Mouse (Mus musculus) heart, adult 8-10 months (tissue): Measurements from ENCODE around the gene Odf3b. TPM values are rescaled to one million over a fixed set of nuclear protein-coding genes. Genes with fewer than 3 reads are reported as not detected.

Experiments
- DNase-seq: peaks from one replicate; pipeline ENCODE4 v3.0.0; 2022; ENCODE audit warnings: low spot score
- total RNA-seq, 4 experiments: library from RNA; stranded (reverse); gene quantifications; 2 replicates each; pipeline ENCODE4 v1.2.4; 2022

Gene Odf3b
- 1 to 10 TPM in 3 of 4 experiments, under 1 TPM in 1; 0.41 to 2.3 (median 2.2) TPM for total RNA-seq

DNA sequence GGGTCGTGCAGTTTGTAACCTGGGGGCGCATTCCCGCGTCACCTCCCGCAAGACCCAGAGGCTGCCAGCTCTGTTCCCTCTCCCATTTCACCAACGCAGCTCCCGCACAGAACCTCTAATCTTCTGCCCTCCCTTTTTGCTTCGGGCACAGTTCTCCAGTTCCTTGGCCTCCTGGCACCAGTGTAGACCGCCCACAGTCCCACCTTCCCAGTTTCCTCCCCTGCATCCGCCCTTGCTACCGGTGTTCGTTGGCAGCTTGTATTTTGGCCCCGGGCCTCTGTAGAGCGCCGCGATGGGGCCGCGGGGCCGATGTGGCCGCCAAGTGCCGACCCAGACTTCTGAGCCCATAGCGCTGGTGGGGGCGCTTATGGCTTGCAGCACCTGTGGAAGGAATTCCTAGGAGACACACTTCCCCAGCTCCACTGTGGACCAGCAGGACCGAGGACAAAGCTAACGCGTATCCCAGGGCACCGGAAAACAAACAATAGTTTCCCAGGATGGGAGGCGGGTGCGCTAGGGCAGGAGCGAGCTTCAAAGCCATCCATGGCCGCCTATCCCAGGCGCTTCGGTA, at the start of gene Odf3b:
Odf3b (minus strand) TSS at position 452 of the 571 bp plus-strand sequence.
- peak; percentile 71 for DNase-seq

DNA sequence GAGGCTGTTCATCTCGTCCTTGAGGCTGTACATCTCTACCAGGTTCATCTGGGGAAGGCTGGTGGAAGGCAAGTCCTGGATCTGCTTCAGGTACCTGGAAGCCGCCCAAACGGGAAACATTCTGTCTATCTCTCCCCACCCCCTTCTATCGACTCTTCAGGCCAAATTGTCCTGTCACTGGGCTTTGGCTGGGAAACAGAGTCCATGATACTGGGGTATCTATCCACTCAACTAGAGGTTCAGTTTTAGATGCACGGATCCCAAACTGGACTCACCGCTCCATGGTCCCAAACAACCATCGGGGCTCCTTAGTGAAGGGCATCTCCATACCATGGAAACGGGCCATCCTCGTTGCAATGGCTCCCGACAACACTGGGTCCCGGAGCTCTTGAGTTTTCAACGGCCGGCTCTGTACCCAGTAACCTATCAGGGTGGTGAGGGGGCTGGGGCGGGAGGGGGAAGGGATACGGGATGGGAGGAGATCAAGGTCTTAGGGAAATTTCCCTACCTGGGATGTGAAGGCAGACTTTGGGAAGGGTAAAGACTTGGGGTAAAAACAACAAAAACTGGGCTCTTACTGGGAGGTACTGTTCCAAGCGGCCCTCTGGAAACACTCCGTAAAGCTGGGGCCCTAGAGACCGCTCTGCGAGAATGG, 49.2 kb upstream of the Odf3b start:
- no peak for DNase-seq

DNA sequence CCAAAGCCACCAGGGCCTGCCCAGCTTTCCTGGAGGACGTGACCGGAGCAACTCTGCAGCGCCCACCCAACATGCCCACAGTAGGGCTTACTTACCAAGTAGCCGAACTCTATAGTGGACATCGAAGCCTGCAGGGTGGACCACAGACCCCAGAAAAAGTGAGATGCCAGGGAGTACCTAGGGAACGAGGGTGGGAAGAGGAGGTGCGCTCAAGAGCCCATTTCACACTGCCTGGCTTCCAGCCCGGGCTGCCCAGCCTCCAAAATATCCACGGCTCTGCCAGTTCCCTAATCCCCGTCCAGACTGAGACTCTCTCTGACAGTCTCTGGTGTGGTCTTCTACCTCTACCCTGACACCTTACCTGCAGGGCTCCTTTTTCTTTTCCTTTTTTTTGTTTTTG, 47.6 kb upstream of the Odf3b start:
- no peak for DNase-seq

DNA sequence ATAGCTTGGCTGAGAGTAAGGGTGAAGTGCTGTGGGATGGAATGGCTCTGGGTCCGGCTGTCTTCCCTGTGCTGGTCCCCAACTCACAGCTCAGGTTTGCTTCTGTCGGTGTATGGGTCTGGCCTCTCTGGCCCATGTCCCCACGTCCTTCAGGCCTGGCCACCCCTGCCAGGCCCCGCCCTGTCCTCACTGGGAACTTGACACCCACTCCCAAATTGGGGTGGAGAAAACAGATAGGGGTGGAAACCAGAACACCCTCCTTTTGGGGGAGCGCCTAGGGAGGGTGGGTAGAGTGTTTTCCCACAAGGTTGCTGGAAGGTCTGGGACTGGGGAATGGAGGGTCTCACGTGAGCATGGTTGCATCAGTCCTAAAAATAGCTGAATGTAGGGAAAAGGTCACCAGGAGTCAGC, 46.6 kb upstream of the Odf3b start, which contains the start of gene Cpt1b:
Cpt1b (minus strand) TSS at position 153 of the 411 bp plus-strand sequence.
- DNase-seq: peak; percentile 78

DNA sequence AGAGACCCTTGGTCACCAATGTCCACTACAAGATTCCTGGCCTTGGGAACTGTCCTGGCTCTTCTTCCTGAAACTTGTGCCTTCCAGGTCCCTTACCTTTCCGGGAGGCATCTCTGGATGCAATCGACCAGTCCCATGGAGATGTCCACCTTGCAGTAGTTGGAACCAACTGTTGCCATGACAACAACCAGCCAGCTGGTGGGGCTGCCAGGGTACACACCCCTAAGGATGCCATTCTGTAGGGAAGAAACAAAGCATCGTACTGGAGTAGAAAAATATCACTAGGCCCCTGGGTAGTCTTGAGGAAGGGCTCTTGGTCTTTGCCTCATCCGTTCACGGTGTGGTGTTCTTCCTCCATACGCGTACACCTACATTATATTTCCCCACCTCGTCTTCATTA, 45.5 kb upstream of the Odf3b start:
- no peak for DNase-seq

DNA sequence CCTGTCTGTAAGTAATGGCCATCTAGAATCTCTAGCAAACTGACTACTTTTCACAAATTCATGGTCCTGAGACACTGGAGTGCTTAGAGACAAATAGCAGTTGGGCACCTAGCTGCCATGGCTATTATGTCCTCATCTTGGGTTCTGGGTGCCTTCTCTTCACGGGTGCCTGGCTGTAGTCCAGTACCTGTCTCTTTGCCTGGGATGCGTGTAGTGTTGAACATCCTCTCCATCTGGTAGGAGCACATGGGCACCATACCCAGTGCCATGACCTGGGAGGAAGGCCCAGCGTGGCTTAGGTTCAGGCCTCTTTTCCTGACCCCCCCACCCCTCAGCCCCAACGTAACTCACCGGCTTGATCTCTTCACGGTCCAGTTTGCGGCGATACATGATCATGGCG, 42.9 kb upstream of the Odf3b start:
- no peak for DNase-seq

DNA sequence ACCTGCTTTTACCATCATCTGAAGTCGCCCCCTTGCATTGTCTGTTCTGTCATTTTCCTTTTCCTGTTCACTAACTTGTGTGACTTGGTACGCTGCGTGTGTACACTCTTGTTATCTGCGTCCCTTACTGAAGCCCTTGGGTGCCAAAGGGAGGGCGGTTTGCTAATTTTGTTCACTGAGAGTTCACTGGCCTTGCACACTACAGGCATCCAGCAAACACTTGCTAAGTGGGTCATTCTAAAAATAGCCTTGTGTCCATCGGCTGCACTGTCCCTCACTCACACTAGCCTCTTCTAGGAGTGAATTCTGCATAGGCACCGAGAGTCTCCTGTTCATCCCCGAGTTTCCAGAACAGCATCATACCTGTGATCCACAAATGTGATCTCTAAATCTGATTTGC, 36.2 kb upstream of the Odf3b start:
- DNase-seq: no peak

DNA sequence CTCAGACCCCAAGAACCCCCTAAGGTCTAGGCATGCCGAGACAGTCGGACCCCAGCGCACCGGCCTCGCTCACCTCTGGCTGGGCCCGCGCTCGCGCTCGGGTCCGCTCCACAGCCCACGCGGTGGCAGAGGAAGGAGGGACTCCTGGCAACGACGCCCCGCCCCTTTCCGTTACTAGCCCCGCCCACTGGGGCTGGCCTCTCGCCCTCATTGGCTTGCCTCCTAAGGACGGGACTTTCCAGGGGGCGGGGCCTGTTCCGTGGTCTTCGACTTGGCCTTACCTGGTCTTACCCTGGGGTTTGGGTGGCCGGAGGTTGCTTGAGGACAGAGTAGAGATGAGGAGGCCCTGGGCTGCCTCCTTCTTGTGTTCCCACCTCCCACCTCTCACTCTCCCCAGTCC, 31.0 kb upstream of the Odf3b start, which contains the start of gene Syce3:
Syce3 (minus strand) TSS at position 386 of the 400 bp plus-strand sequence.
- no peak for DNase-seq

DNA sequence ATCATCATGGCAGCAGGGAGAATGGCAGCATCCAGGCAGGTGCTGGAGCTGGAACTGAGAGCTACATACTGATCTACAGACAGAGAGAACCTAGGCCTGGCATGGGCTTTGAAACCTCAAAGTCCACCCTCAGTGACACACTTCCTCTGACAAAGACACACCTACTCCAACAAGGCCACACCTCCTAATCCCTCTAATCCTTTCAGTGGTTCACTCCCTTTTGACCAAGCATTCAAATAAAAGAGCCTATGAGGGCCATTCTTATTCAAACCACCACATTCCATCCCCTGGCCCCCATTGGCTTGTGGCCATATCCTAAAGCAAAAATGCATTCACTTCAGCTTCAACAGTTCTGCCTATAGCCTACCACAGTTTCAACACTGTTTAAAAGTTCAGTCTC, 27.6 kb upstream of the Odf3b start:
- no peak for DNase-seq

DNA sequence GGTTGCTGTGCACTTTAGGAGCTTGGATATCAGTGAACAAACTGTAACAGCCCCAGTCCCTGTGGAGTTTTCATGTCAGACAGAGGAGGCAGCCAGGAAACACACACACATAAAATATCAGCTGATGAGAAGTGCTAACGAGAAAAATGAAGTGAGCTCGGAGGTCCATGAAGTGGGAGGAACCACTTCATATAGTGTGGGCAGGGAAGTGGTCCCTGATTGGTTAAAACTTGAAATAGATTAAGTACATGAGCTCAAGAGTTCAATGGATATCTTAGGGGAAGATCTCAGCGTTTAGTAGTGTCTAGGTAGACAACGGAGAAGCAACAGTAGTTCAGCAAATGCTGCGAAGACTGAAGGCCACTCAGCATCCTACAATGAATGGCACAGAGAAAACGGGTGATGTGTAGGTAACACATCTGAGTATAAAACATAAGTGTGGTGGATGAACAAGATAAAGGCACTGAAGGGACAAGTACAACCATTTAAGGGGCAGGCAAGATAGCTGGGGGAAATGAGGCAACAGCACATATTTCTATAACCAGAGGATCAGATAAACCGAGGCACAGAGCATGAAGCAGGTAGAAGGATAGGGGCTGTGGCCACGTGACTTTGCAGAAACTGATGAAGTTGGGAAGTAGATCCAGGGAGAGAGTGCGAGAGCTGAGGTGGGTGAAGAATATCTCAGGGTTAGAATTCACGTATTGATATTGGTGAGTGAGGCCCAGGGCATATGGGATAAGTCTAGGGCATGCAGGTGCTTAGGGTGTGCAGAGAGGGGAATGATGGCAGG, 25.9 kb upstream of the Odf3b start:
- DNase-seq: no peak

DNA sequence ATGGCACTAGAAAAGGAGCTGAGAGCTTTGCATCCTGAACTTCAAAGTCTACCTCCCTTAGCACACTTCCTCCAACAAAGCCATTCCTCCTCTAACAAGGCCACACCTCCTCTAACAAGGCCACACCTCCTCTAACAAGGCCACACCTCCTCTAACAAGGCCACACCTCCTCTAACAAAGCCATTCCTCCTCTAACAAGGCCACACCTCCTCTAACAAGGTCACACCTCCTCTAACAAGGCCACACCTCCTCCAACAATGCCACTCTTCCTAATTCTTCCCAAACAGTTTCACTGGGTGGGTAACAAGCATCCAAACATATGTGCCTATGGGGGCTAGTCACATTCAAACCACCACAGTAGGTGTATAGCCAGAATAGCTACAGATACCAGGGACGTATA, 23.4 kb upstream of the Odf3b start:
- DNase-seq: no peak

DNA sequence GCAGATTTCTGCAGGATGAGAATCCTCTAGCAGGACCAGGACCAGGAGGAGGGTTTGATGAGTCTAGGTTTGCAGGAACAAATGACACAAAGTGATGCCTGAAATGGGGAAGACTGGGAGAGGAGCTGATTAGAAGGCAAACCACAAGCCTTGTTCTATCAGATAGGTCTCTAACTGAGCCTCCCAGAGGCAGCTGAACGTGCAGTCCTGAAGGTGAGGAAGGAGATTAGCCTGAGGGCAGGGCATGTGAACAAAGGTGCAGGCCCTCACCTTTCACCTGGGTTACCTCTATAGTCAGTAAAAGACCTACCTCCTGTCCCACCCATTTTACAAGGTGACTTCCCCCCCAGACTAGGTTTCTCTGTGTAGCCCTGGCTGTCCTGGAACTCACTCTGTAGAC, 20.6 kb upstream of the Odf3b start:
- no peak for DNase-seq

DNA sequence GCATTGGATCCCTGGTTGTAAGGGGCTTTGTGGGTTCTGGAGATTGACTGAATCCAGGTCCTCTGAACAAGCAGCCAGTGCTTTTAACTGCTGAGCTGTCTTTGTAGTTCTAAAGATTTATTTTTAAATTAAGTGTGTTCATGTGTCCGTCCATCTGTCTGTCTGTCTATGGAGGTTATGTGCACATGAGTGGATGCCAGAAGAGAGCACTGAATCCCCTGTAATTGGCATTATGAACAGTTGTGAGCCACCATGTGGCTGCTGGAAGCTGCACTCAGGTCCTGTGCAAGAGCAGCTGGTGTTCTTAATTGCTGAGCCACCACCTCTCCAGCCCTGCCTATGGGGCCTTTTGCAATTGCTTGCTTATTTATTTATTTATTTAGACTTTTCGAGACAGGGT, 19.1 kb upstream of the Odf3b start:
- DNase-seq: no peak

DNA sequence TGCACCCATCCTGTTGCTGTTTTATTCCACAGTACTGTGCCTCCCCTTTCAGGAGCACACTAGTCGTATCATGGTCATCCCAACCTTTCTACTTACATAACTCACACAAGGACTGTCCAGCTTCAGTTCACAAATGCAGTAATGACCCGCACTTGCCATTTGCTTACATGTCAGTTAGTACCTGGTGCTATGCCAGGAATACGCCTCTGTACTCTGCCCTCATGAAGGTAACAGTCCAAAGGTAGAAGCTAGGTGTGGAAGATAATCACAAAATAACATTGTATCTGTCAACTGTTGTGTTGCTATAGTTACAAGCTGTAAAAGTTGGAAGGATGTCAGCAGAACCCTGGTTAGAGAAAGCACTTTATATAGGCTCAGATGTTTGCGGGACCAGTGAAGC, 17.8 kb upstream of the Odf3b start:
- DNase-seq: no peak

DNA sequence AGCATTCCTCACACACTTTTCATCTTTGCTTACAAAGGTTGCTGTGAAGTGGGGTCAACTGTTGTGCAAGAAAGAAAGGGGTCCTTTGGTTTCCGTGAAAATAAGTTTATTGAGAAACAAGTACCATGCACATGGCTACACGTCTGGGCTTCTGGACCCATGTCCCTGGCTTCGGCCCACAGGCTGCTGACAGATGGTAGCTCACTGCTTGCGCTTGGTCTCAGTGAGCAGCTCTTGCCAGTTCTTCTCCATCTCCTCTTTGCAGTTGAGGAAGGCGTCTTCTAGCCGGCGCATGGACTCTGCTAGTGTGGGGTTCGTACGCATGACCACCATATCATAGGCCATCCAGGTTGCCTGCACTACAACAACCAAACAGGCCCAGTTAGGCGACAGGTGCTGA, 11.0 kb upstream of the Odf3b start:
- no peak for DNase-seq

DNA sequence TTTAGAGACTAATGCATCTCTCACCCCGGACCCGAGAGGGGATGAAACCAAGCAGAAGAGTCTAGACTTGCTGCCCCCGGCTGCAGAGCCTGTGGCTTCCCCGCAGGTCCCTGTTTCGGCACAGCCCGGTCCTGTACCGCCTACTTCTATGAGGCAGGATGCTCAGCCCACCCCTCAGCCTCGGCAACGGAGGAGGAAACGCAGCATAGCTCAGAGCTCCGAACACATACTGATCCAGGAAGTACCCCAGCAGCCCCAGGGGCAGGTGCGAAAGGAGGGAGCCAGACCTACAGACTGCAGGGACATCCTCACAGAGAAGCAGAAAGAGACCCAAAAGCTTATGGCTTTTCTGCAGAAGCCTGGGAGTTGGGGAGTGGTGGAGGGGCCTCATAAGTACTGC, 8.0 kb upstream of the Odf3b start:
- no peak for DNase-seq

DNA sequence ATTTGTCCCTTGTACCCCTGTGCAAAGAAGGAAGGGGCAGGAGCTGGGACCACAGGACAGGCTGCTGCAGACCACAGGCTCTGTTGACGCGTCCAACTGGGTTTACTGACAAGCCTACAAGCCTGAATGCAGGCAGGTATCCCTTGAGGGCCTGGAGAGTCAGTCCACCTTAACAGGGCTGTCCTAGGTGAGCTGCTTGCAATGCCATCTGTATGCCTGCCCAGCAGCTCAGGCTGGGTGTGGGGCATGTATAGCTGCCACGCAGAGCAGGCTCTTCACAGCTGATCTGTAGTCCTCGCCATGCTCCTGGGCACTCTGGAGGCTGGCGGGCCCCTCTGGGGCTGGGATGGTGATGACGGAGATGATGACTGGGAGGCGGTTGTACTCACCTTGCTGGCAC, 5.5 kb upstream of the Odf3b start, which contains the start of gene Klhdc7b:
Klhdc7b (plus strand) TSS at position 301 of the 400 bp plus-strand sequence.
- no peak for DNase-seq

DNA sequence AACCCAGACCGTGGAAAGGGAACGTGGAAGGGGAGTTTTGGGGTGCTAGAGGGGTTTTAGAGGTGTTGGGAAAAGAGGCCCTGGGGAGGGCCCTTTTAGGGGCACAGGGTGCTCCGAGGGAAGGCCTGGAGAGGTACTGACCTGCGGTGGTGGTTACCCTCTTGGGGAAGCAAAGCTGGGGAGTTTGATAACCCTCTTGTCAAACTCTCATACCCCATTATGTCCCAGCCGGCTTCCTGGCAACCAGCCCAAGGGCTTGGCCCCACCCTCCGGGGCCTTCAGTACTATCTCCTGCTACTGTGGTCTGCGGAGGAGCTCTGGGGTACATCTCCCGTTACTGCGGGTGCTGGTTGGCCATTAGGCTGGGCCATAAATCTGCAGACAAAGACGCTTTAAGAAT, 347 bp upstream of the Odf3b start:
- no peak for DNase-seq

DNA sequence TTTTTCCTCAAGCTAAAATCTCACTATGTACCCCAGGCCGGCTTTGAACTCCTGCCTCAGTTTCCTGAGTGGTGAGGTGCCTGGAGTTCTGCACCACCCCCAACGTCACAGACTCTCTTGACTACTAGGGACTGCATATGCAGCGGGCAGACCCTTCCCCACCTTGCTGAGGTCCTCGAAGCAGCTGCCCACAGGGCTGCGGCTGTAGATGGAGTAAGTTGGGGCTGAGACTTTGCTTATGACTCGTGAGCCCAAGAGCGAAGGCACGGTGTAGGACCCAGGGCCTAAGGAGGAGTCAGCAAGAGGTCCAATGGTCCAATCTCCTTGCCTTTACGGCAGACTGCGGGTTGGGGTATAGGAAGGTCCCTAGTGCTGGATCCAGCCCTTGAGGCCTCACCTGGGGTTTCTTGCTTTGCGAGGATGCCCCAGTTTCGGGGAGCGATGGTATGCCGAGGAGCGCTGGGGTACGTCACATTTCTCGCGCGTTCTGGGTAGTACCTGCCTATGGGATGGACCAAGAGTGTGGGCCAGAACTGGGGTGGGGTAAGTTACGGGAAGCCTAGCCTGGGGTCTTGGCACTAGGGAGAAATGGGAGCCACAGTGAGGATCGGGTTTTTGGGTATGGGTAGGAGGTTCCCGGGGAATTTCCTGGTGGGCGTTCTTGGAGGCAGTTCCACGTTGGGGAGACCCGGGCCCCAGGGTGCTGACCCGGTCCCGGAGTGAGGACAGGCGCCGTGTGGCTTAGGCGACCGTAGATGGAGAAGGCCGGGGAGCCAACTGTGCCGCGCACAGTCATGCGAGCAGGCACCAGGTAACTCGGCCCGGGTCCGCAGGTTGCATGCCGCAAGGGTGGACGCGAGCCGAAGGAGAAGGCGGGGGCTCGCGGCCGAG, 899 bp downstream of the Odf3b start:
- DNase-seq: no peak

DNA sequence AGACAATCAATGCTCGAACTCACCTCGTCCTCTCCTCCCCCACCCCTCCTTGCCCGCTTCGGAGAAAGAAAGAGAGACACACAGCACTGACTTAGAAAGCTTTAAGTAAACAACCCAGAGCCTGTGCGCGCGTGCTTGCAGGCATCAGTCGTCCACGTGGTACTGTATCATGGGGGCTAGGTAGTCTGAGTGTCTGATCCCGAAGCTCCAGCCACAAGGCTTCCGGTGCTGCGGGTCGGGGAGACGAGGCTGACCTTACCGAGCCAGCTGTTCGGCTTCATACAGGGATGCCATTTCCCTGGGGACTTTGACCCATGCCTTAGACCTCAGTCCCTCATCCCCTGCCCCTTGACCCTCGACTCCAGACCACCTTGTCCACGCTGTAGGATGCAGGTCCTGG, 1.7 kb downstream of the Odf3b start:
- no peak for DNase-seq

DNA sequence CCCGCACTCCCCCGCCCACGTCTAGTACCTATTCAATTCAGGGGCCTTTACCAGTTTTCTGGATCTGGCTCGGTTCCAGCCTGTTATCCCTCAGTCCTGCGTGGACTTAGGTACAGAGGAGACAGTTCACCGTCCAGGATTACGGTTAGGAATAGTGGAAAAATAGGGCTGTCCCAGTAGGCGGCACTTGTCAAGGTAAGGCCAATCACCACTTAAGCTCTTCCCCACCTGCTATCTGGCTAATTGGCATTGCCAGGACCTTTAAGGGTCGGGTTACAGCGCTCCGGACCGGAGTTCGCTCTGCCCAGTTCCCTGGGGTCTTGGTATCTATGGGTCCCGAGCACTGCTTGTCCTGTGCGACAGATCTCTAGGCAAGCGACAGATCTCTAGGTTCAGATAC, 2.1 kb downstream of the Odf3b start, which contains the start of gene Tymp:
Tymp (minus strand) TSS at position 83 of the 400 bp plus-strand sequence.
- DNase-seq: no peak

DNA sequence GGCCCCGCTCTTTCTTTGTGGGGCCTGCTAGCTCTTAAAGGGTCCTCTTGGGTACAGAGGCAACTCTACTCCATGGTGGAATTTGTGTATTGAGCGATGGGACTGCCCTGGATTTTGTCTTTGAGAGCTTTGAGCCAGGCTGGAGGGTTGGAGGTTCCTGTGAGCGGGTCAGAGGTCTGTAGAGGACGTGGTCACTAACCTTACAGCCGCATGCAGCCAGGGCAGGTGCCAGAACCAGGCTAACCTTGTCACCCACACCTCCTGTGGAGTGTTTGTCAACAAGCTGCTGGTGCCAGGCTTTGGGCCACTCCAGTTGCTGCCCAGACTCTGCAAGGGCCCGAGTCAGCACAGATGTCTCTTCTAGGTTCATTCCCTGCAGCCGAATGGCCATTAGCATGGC, 3.0 kb downstream of the Odf3b start:
- no peak for DNase-seq
